Mouse (Mus musculus) CD4-positive, CD25-positive, alpha-beta regulatory T cell, adult 4 months (primary cell): ENCODE measurements around the gene Dna2. TPM values are rescaled to one million over a fixed set of nuclear protein-coding genes. Genes with fewer than 3 reads are reported as not detected.
"Not testable (repeated sequence)": the region's sequence is repeated elsewhere in the genome, so short reads cannot be mapped to it uniquely, and the experiment has no call there.

Source experiments
- ATAC-seq: one replicate; pipeline ENCODE4 v1.8.0; 2017
- polyA plus RNA-seq, 2 experiments: library from polyadenylated mRNA; unstranded; fragments of 100-300 nt; shearing (Covaris generic); gene quantifications; one replicate each; pipeline ENCODE4 v1.2.1; 2017

The Dna2 gene
- 1 to 10 TPM; 2.0 to 3.0 TPM for polyA plus RNA-seq

GRCm38 (mm10) chr10:62946738-62947471 lies at the start of gene Dna2:
Dna2 (plus strand) TSS chr10:62947026.
- ATAC-seq: peak; percentile 92

GRCm38 (mm10) chr10:62897437-62897836 lies 49.4 kb upstream of the Dna2 start:
- no peak for ATAC-seq

DNA sequence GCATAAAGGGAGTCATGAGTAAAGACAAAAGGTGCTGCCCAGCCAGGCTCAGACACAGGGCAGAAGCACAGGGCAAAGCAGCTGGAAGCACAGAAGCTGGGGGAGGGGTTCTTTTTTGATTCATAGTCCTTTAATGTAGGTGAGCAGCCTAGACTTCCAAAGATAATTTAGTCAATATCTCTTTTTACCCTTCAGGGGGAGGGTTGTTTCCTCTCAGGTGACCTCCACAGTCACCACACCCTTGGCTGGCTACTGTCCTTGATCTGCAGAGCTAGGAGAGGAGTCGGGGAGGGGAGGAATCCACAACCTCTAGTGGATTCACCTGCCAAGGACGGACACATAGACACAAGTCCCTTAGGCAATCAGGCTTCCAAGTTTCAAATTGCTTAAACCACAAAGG lies 48.8 kb upstream of the Dna2 start:
- no peak for ATAC-seq

DNA sequence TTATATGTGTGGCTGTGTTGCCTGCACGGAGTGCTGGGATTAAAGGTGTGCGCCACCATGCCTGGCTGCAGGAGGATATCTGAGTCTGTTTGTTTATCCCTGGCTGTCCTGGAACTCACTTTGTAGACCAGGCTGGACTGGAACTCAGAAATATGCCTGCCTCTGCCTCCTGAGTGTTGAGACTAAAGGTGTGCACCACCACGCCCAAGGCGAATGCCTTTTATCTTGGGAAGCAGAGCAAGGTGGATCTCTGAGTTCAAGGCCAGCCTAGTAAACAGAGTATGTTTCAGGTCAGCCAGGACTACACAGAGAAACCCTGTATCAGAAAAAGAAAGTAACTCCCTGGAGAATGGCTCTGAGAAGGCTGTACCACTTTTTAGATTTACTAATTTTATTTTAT lies 46.7 kb upstream of the Dna2 start:
- ATAC-seq: no peak

- ATAC-seq: no peak
Measured at GRCm38 (mm10) chr10:62901826-62902225, 45.0 kb upstream of the Dna2 start.

- ATAC-seq: no peak
Measured at GRCm38 (mm10) chr10:62902829-62903228, 44.0 kb upstream of the Dna2 start.

- ATAC-seq: no peak
Measured at GRCm38 (mm10) chr10:62906336-62906735, 40.5 kb upstream of the Dna2 start.

DNA sequence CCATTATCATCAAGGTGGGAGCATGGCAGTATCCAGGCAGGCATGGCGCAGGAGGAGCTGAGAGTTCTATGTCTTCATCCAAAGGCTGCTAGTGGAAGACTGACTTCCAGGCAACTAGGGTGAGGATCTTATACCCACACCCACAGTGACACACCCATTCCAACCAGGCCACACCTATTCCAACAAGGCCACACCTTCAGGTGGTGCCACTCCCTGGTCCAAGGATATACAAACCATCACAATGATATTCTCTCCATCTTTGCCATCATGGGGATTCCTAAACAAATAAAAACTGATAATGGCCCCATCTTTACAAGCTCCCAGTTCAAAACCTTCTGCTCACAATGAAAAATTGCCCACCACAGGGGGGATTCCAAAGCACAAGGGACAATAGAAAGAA lies 37.9 kb upstream of the Dna2 start, which contains the start of gene Tet1:
Gene Tet1 (minus strand): TSS at position 101 of the 400 bp plus-strand sequence.
- not testable (repeated sequence) for ATAC-seq

DNA sequence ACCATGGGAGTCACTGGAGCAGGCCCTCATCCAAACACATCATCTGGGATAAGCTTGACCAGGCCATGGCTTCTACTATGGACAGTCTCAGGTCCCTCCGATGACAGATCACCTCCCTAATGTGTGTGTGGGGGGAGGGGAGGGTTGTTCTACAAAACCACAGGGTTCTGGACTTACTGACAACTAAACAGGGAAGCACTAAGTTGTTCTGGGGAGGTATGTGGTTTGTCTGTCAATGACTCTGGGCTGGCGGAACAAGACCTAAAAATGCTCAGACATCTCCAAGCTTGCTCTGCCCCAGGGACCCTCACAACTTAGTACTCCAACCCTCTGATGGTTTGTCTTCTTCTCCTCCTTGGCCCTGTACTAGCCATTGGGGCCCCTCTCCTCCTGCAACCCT lies 35.7 kb upstream of the Dna2 start:
- no peak for ATAC-seq

DNA sequence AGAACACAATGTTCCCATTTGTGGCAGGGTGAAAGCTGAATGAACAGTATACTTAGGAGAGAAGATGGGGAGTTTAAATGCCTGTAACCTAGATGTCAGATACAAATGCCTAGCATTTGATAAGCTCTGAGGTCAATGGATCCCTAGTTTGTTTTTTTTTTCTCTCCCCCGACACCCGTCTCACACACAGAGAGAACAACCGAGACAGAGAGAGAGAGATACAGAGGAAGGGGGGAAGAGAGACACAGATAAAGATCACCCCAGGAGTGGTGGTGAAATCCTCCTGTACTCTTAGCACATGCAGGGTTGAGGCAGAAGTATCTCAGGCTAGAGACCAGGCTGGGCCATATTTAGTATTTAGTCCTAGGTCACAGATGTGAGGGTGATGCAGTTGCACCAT lies 27.8 kb upstream of the Dna2 start:
- no peak for ATAC-seq

GRCm38 (mm10) chr10:62919925-62920765 lies 26.7 kb upstream of the Dna2 start, which contains the start of gene Slc25a16:
Slc25a16 (plus strand) TSS chr10:62920633.
- ATAC-seq: peak; percentile 92

DNA sequence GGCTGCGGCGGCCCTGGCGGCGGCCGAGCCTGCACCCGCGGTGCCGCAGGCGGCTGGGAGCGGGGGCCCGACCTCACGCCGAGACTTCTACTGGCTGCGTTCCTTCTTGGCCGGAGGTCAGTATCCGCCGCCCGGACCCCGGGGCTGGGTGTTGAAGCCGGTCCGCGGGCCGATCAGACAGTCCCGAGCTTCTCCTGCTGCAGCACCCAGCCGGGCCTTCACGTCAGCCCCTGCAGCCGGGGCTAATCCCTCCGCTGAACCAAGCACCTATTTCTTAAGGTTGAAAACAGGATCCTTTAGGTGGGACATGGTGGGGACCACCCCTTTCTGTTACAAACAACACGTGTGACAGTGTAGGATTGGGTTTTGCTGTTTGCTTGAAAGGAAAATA lies 26.1 kb upstream of the Dna2 start:
- ATAC-seq: peak; percentile 24

- no peak for ATAC-seq
Measured at GRCm38 (mm10) chr10:62924096-62924635, 22.7 kb upstream of the Dna2 start.

DNA sequence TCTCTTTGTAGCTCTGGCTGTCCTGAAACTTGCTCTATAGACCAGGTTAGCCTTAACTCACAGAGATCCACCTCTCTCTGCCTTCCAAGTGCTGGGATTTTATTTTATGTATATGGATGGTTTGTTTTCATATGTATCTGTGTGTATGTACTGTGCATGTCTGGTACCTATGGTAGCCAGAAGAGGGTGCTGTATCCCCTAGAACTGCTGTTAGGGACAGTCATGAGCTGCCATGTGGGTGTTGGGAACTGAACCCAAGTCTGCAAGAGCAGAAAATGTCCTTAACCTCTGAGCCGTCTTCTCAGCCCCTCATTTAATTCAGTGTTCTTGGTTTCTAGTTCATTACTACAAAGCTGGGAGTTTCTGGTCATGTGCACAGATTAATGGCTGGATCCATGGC lies 14.4 kb upstream of the Dna2 start:
- ATAC-seq: no peak

GRCm38 (mm10) chr10:62944975-62945580 lies 1.7 kb upstream of the Dna2 start:
- no peak for ATAC-seq

DNA sequence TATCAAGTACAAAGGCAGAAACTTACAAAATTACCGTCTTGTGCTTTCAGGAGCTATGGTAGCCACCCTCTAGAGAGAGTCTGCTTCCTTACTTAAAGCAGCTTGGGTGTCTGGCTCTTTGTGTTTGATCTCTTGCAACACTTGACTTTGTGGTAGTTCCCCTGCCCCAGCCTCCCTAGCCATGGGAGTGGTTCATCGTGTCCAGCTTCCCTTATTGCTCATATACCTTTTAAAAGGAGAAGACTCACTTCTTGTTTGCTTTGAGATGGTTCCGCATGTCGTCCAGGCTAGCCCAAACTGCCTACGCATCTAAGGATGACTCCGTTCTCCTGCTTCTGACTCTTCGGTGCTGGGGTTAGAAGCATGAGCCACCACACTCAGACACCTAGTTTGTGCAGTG lies 1.7 kb downstream of the Dna2 start:
- no peak for ATAC-seq

GRCm38 (mm10) chr10:62963956-62964355 lies 17.1 kb downstream of the Dna2 start:
- ATAC-seq: no peak

GRCm38 (mm10) chr10:62965796-62966195 lies 19.0 kb downstream of the Dna2 start:
- ATAC-seq: no peak

GRCm38 (mm10) chr10:62966291-62966690 lies 19.5 kb downstream of the Dna2 start:
- no peak for ATAC-seq

DNA sequence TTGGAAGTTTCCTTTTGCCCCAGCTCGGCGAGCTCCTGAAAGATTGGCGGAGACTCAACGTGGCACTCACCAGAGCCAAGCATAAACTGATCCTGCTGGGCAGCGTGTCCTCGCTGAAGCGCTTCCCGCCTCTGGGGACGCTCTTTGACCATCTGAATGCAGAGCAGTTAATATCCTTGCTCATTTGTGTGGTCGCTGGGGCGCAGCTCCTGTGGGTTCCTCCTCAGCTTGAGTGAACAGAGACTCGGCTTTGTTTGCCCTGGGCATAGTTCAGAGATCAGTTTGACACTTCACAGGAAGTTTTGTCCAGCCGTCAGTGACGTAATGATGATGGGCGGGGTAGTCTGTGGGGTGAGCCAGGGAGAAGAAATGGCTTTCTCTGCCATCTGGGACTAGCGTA lies 25.0 kb downstream of the Dna2 start:
- no peak for ATAC-seq

DNA sequence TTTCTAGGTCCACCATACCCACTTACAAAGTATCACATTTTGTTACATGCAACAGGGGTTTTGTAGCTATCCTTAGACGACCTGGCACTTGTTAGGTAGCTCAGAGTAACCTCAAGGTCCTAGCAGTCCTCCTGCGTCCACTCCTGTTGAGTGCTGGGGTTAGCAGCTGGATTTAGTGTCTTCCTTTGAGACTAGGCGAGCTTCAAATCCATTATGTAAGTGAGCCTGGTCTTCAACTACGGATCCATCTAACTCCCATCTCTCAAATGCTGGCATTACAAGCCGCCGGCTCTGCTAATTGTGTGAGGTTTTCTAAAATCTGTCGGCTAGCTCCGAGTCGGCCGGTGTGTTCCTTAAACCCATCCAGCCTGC lies 32.8 kb downstream of the Dna2 start:
- peak; percentile 2 for ATAC-seq

DNA sequence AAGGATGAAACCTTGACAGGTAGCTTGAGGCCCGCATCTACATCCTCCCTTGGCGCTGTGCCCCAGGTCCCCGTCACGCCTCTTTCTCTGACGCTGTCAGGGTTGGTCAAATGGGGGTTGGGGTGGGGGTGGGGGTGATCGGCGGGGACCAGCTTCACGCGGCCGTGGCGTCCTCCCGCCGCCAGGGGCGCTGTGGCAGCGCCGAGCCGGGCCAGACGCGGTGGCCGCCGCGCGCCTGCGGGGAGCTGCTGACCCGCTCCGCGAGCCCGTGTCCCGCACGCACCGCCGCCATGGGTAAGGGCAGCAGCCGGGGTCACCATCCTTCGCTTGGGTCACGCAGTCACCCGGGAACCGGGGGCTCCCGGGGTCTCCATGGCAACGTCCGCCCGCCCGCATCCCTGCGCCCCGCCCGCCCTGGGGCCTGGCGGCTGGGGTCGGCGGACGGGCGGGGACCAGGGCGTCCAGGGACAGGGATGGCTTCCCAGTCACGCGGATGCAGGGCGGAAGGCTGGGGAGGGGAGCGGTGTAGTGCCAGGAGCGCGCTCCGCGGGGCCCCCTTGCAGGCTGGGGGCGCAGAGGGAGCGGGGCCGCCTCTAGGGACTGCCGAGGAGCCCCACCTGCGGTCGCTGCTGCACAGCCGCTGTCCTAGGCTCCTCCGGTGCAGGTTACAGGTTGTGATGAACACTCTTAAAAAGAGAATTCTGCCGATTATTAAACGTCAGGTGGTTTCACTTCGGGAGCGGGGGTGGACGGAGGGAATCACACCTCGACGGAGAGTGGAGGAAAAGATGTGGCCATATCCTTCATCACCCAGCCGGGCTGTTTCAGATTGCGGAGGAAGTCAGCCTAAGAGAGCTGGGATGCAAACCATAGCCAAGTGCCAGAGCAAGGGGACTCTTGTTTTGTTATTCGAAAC lies 33.5 kb downstream of the Dna2 start, which contains the start of gene Rufy2:
Gene Rufy2 (plus strand): TSS at position 185 of the 916 bp plus-strand sequence.
- peak; percentile 83 for ATAC-seq
